Mouse (Mus musculus) heart, embryonic 15.5 days (tissue): ENCODE results near the gene Fastk. TPM values are rescaled to one million over a fixed set of nuclear protein-coding genes. Genes with fewer than 3 reads are reported as not detected.

Source experiments
- polyA plus RNA-seq: library from polyadenylated mRNA; unstranded; fragments of >200 nt; fragmentation: Nextera tagmentation; extraction: Ambion mirVana; gene quantifications from 2 replicates; pipeline ENCODE4 v1.2.1, GENCODE M21; 2015

Gene Fastk
- polyA plus RNA-seq, 1 experiment from 2014 or later, result 173 TPM

Other genes with a start within 250 kb of the Fastk start
- gene Kcnh2, start 93.7 kb downstream of the Fastk start, polyA plus RNA-seq, result 21.0 and 27.2 TPM in 2 replicates
- gene Nos3, start 80.5 kb downstream of the Fastk start, polyA plus RNA-seq, result 27.9 and 30.6 TPM in 2 replicates
- gene Atg9b, start 53.1 kb downstream of the Fastk start, polyA plus RNA-seq, result 0.81 and 1.6 TPM in 2 replicates
- gene Abcb8, start 51.6 kb downstream of the Fastk start, polyA plus RNA-seq, result 54.4 and 70.1 TPM in 2 replicates
- not detected in 2 replicates for gene Asic3, start 31.9 kb downstream of the Fastk start, polyA plus RNA-seq
- gene Cdk5, start 21.8 kb downstream of the Fastk start, polyA plus RNA-seq, result 27.5 and 32.5 TPM in 2 replicates
- gene Slc4a2, start 21.4 kb downstream of the Fastk start, polyA plus RNA-seq, result 25.6 and 30.6 TPM in 2 replicates
- 17.0 and 20.0 TPM in 2 replicates for gene Tmub1, start 2.6 kb upstream of the Fastk start, polyA plus RNA-seq
- gene Agap3, start 6.9 kb upstream of the Fastk start, polyA plus RNA-seq, result 27.9 and 35.7 TPM in 2 replicates
- not detected in 2 replicates for gene Gbx1, start 81.9 kb upstream of the Fastk start, polyA plus RNA-seq
- 7.0 and 7.4 TPM in 2 replicates for gene Asb10, start 95.7 kb upstream of the Fastk start, polyA plus RNA-seq
- 0.09 TPM in 1 of 2 replicates, not detected in the other for gene 4931409K22Rik, start 111.5 kb upstream of the Fastk start, polyA plus RNA-seq
- 55.7 and 71.7 TPM in 2 replicates for gene Abcf2, start 132.2 kb upstream of the Fastk start, polyA plus RNA-seq
- 13.1 and 18.5 TPM in 2 replicates for gene Chpf2, start 141.5 kb upstream of the Fastk start, polyA plus RNA-seq
- 50.9 and 57.2 TPM in 2 replicates for gene Smarcd3, start 179.1 kb upstream of the Fastk start, polyA plus RNA-seq
- gene Nub1, start 240.2 kb upstream of the Fastk start, polyA plus RNA-seq, result 21.6 and 28.2 TPM in 2 replicates